Mouse (Mus musculus): ENCODE measurements at regions not wholly inside any gene's neighbourhood (a gene's known extent, or its start where the extent isn't known, plus 50 kb on each side); places are given as distances from the start of the nearest gene placed in this dataset.

GRCm38 (mm10) chr1:95064330-95065193 is 248.9 kb upstream of the Fam174a start:
- no peak for TF ChIP-seq CTCF (IDR thresholded peaks at IDR 0.05; ENCODE audit: borderline replicate concordance, extremely low read depth, insufficient read depth, insufficient read length)
- TF ChIP-seq POLR2A (IDR thresholded peaks at IDR 0.05; ENCODE audit: borderline replicate concordance, extremely low read depth, insufficient read depth, insufficient read length, poor library complexity, severe bottlenecking), result no peak

All from brain, embryonic 14.5 days (tissue).